Mouse (Mus musculus) kidney, postnatal 0 days (tissue): ENCODE data around the gene Olfr495. TPM values are rescaled to one million over a fixed set of nuclear protein-coding genes. Genes with fewer than 3 reads are reported as not detected.

ENCODE experiments used
- ATAC-seq: fragments of 200-750 bp; cut with Nextera tagmentation; replicated peaks from 2 replicates; pipeline ENCODE4 v1.8.0; 2017; ENCODE audit warnings: low read depth, moderate number of reproducible peaks, moderate TSS enrichment, moderate library complexity; ENCODE audit not compliant: low FRiP score
- DNase-seq: peaks from one replicate; pipeline ENCODE4 v3.0.0-alpha.2; 2016; ENCODE audit warnings: low spot score
- H3K27ac ChIP-seq: fragments of 300-500 bp; sonication (generic); 2 replicates; pipeline ENCODE4 v1.5.1; 2014; ENCODE audit warnings: mild to moderate bottlenecking
- H3K27me3 ChIP-seq: fragments of 300-500 bp; sonication (generic); 2 replicates; pipeline ENCODE4 v1.6.1; 2014; ENCODE audit warnings: low read length, mixed read lengths; ENCODE audit not compliant: insufficient read depth
- H3K36me3 ChIP-seq: fragments of 300-500 bp; sonication (generic); 2 replicates; pipeline ENCODE4 v1.6.1; 2014; ENCODE audit warnings: low read length, mixed read lengths; ENCODE audit not compliant: insufficient read depth
- H3K4me1 ChIP-seq: fragments of 300-500 bp; sonication (generic); replicated peaks from 2 replicates; pipeline ENCODE4 v1.6.1; 2014; ENCODE audit warnings: antibody characterized with exemption, low read length, mixed read lengths; ENCODE audit not compliant: insufficient read depth
- H3K4me2 ChIP-seq: fragments of 300-500 bp; sonication (generic); 2 replicates; pipeline ENCODE4 v1.6.1; 2014; ENCODE audit warnings: mild to moderate bottlenecking, low read length, moderate library complexity, mixed read lengths
- H3K4me3 ChIP-seq: fragments of 300-500 bp; sonication (generic); replicated peaks from 2 replicates; pipeline ENCODE4 v1.5.1; 2014; ENCODE audit warnings: low read depth, low read length
- H3K9ac ChIP-seq: fragments of 300-500 bp; sonication (generic); 2 replicates; pipeline ENCODE4 v1.6.1; 2014; ENCODE audit warnings: low read depth, low read length
- H3K9me3 ChIP-seq: fragments of 300-500 bp; sonication (generic); replicated peaks from 2 replicates; pipeline ENCODE4 v1.6.1; 2016; ENCODE audit warnings: low read length, inconsistent platforms, mixed read lengths
- CTCF ChIP-seq: IDR thresholded peaks from 2 replicates; pipeline ENCODE4 v1.5.1; 2016; ENCODE audit warnings: antibody characterized with exemption, low read depth, mild to moderate bottlenecking, moderate library complexity
- WGBS: fragments of 180-500 bp; shearing (Covaris S2); extraction: QIAGEN DNeasy Blood & Tissue Kit; methylation state at CpG from one replicate; pipeline ENCODE4 v1.1.7; 2014; 5-methylcytosine and 5-hydroxymethylcytosine counted together
- polyA plus RNA-seq: library from polyadenylated mRNA; unstranded; fragments of >200 nt; fragmentation: Nextera tagmentation; extraction: Ambion mirVana; gene quantifications from 2 replicates; pipeline ENCODE4 v1.2.1, GENCODE M21; 2015

Gene Olfr495
- polyA plus RNA-seq, result not detected in 2 replicates

DNA sequence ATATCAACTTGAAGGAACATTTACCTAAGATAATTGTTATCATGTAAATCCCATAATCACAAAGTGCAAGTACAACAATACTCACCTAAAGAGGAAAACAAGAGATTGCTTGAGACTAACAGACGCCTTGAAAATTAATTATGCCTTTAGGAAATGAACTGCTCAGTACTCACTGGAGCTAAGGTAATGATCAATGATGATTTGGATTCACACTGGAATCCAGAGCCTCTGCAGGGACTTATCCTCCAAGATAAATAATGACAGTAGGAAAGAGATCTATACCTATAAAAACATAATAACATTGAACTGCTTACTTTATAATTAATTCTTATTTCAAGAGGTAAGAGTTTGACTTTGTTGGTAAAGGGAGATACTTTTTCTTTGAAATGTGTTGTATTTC, at the start of gene Olfr495:
Gene Olfr495 (plus strand): TSS at position 301 of the 400 bp plus-strand sequence.
- H3K27me3 ChIP-seq, result no peaks in the 10 kb centered on the region
- DNase-seq, result no peak
- WGBS, result 69% methylated on average over 1 of the region's 1 CpGs

DNA sequence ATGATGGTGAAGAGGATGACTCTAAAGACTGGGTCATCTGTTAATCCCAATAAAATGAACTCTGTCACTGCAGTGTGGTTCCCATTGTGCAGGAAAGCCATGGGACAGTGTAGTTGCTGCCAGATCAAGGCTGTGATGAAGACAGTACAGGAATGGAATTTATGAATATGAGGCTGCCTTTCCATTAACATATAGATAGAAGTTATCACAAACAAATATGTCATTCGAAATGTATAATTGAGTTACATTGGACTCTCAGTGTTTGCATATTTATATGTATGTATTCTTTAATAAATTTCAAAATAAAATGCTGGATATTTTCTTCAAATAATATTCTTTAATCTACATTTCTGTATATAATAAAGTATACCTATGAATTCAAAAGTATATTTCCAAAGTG, 46.1 kb upstream of the Olfr495 start, which contains the start of gene Olfr493:
Gene Olfr493 (minus strand): TSS at position 101 of the 400 bp plus-strand sequence.
- H3K9ac ChIP-seq, result no peak within 1 kb of the TSS
- H3K27me3 ChIP-seq, result no peaks in the 10 kb centered on the region
- H3K9me3 ChIP-seq, result no peaks in the 10 kb centered on the region
- TF ChIP-seq CTCF, result no peak
- no peak within 1 kb of the TSS for H3K4me2 ChIP-seq
- no peaks in the 10 kb centered on the region for H3K36me3 ChIP-seq
- no peaks in the 10 kb centered on the region for H3K4me1 ChIP-seq
- 56% methylated on average over 1 of the region's 1 CpGs for WGBS
- H3K27ac ChIP-seq, result no peak within 1 kb of the TSS
- ATAC-seq, result no peak
- no peak within 1 kb of the TSS for H3K4me3 ChIP-seq
- DNase-seq, result no peak

More for the DNA sequence above, at the start of gene Olfr495:
- no peaks in the 10 kb centered on the region for H3K9me3 ChIP-seq
- no peaks in the 10 kb centered on the region for H3K4me1 ChIP-seq
- no peak for ATAC-seq
- H3K36me3 ChIP-seq, result no peaks in the 10 kb centered on the region
- no peak for TF ChIP-seq CTCF
- H3K4me2 ChIP-seq, result no peak within 1 kb of the TSS
- no peak within 1 kb of the TSS for H3K4me3 ChIP-seq
- no peak within 1 kb of the TSS for H3K27ac ChIP-seq
- no peak within 1 kb of the TSS for H3K9ac ChIP-seq

DNA sequence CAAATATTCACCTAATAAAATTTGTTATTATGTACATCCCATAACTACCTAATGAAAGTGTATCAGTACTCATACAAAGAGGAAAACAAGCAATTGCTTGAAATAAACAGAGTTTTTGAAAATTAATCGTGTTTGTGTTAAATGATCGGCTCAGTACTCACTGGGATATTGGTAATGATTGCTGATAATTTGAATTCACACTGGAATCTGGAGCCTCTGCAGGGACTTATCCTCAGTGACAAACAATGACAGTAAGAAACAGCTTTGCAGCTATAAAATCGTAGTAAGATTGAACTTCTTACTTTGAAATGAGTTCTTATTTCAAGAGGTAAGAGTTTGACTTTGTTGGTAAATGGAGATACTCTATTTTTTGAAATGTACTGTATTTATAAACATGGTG, 27.9 kb upstream of the Olfr495 start, which contains the start of gene Olfr494:
Gene Olfr494 (plus strand): TSS at position 301 of the 400 bp plus-strand sequence.
- 77% methylated on average over 3 of the region's 3 CpGs for WGBS
- H3K36me3 ChIP-seq, result no peaks in the 10 kb centered on the region
- H3K4me1 ChIP-seq, result no peaks in the 10 kb centered on the region
- H3K27me3 ChIP-seq, result no peaks in the 10 kb centered on the region
- ATAC-seq (no peak), DNase-seq (no peak)
- H3K4me3 ChIP-seq, result no peak within 1 kb of the TSS
- no peak within 1 kb of the TSS for H3K4me2 ChIP-seq
- TF ChIP-seq CTCF, result no peak
- no peak within 1 kb of the TSS for H3K27ac ChIP-seq
- no peaks in the 10 kb centered on the region for H3K9me3 ChIP-seq
- no peak within 1 kb of the TSS for H3K9ac ChIP-seq

DNA sequence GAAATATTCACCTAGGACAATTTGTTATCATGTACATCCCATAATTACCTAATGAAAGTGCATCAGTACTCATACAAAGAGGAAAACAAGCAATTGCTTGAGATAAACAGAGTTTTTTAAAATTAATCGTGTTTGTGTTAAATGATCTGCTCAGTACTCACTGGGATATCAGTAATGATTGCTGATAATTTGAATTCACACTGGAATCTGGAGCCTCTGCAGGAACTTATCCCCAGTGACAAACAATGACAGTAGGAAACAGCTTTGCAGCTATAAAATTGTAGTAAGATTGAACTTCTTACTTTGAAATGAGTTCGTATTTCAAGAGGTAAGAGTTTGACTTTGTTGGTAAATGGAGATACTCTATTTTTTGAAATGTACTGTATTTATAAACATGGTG, 27.2 kb downstream of the Olfr495 start, which contains the start of gene Olfr497:
Gene Olfr497 (plus strand): TSS at position 301 of the 400 bp plus-strand sequence.
- ATAC-seq, result no peak
- Histone ChIP-seq H3K27ac (no peak within 1 kb of the TSS), H3K36me3 (no peaks in the 10 kb centered on the region), H3K9ac (no peak within 1 kb of the TSS), H3K4me3 (no peak within 1 kb of the TSS), H3K4me2 (no peak within 1 kb of the TSS), H3K4me1 (no peaks in the 10 kb centered on the region), H3K27me3 (no peaks in the 10 kb centered on the region), H3K9me3 (no peaks in the 10 kb centered on the region)
- DNase-seq, result no peak
- 72% methylated on average over 2 of the region's 2 CpGs for WGBS
- TF ChIP-seq CTCF, result no peak

Other genes starting within 250 kb of the Olfr495 start
- not detected in 2 replicates for gene Olfr485, start 233.3 kb upstream of the Olfr495 start, polyA plus RNA-seq
- gene Olfr486, start 220.4 kb upstream of the Olfr495 start, polyA plus RNA-seq, result not detected in 2 replicates
- gene Olfr487, start 178.5 kb upstream of the Olfr495 start, polyA plus RNA-seq, result not detected in 2 replicates
- not detected in 2 replicates for gene Olfr488, start 134.8 kb upstream of the Olfr495 start, polyA plus RNA-seq
- gene Olfr490, start 104.2 kb upstream of the Olfr495 start, polyA plus RNA-seq, result not detected in 2 replicates
- gene Olfr491, start 79.7 kb upstream of the Olfr495 start, polyA plus RNA-seq, result not detected in 2 replicates
- gene Olfr492, start 69.5 kb upstream of the Olfr495 start, polyA plus RNA-seq, result not detected in 2 replicates
- gene Olfr493, start 46.2 kb upstream of the Olfr495 start, polyA plus RNA-seq, result not detected in 2 replicates
- gene Olfr494, start 27.8 kb upstream of the Olfr495 start, polyA plus RNA-seq, result not detected in 2 replicates
- gene Olfr497, start 27.3 kb downstream of the Olfr495 start, polyA plus RNA-seq, result not detected in 2 replicates
- not detected in 2 replicates for gene Olfr498, start 72.2 kb downstream of the Olfr495 start, polyA plus RNA-seq
- gene Olfr502, start 131.9 kb downstream of the Olfr495 start, polyA plus RNA-seq, result not detected in 2 replicates
- gene Olfr503, start 151.4 kb downstream of the Olfr495 start, polyA plus RNA-seq, result not detected in 2 replicates
- gene Olfr504, start 172.6 kb downstream of the Olfr495 start, polyA plus RNA-seq, result not detected in 2 replicates
- not detected in 2 replicates for gene Olfr506, start 217.6 kb downstream of the Olfr495 start, polyA plus RNA-seq
- gene Olfr507, start 228.6 kb downstream of the Olfr495 start, polyA plus RNA-seq, result not detected in 2 replicates
- gene Olfr508, start 236.8 kb downstream of the Olfr495 start, polyA plus RNA-seq, result not detected in 2 replicates